Mouse (Mus musculus) cerebellum, postnatal 25 days (tissue): ENCODE measurements around the gene Amt.

Experiments
- DNase-seq, 2 experiments: peaks; one replicate each; pipeline ENCODE4 v3.0.0; 2021; ENCODE audit warnings: mixed read lengths in 2 of 2

Amt gene

GRCm38 (mm10) chr9:108339886-108340257, 43.2 kb downstream of the Amt start:
- DNase-seq = peak in 1 of 2 experiments; percentile 46

GRCm38 (mm10) chr9:108340258-108341138, 43.8 kb downstream of the Amt start:
- no peak for DNase-seq

- DNase-seq = no peak
These were observed 44.5 kb downstream of the Amt start for GRCm38 (mm10) chr9:108341139-108341475.

- no peak for DNase-seq
These were observed 45.1 kb downstream of the Amt start for GRCm38 (mm10) chr9:108341801-108342200.

- no peak for DNase-seq
These were observed 45.7 kb downstream of the Amt start for GRCm38 (mm10) chr9:108342301-108342831.

- DNase-seq = no peak
These were observed 46.7 kb downstream of the Amt start for GRCm38 (mm10) chr9:108343331-108343730.

- no peak for DNase-seq
These were observed 47.2 kb downstream of the Amt start for GRCm38 (mm10) chr9:108343835-108344234.

GRCm38 (mm10) chr9:108344471-108344870, 47.8 kb downstream of the Amt start:
- DNase-seq = no peak

- no peak for DNase-seq
These were observed 50.4 kb downstream of the Amt start for GRCm38 (mm10) chr9:108347024-108347423.

GRCm38 (mm10) chr9:108347540-108348289, 51.1 kb downstream of the Amt start, which contains the start of gene Usp4:
Usp4 (plus strand) TSS chr9:108347853.
- DNase-seq = peak; percentile 89 to 96

GRCm38 (mm10) chr9:108348290-108348680, 51.6 kb downstream of the Amt start:
- DNase-seq = no peak

GRCm38 (mm10) chr9:108349727-108350126, 53.1 kb downstream of the Amt start:
- DNase-seq = no peak
